Mouse (Mus musculus) spleen, adult 2 months (tissue): ENCODE data around the gene Plekhj1. TPM values are rescaled to one million over a fixed set of nuclear protein-coding genes. Genes with fewer than 3 reads are reported as not detected.

Source experiments
- DNase-seq, 2 experiments: peaks; one replicate each; pipeline versions ENCODE4 v3.0.0 to v3.0.0-alpha.2; 2012 to 2021; ENCODE audit warnings: low spot score in 2 of 2, low read depth in 1 of 2
- H3K27ac ChIP-seq: fragments of 200-500 bp; 2 replicates; pipeline ENCODE4 v1.5.1; 2012; ENCODE audit warnings: low read length, inconsistent platforms; ENCODE audit not compliant: insufficient read depth
- H3K27me3 ChIP-seq: fragments of 200-500 bp; 2 replicates; pipeline ENCODE4 v1.6.1; 2012; ENCODE audit warnings: mild to moderate bottlenecking, moderate library complexity, low read length, inconsistent platforms; ENCODE audit not compliant: control insufficient read depth, insufficient read depth
- H3K36me3 ChIP-seq: fragments of 200-500 bp; 2 replicates; pipeline ENCODE4 v1.6.1; 2012; ENCODE audit warnings: mild to moderate bottlenecking, low read length, inconsistent platforms; ENCODE audit not compliant: control insufficient read depth, insufficient read depth
- H3K4me1 ChIP-seq: fragments of 200-500 bp; 2 replicates; pipeline ENCODE4 v1.6.1; 2011; ENCODE audit warnings: inconsistent platforms; ENCODE audit not compliant: control insufficient read depth, insufficient read depth, insufficient read length
- H3K4me3 ChIP-seq: fragments of 200-500 bp; 2 replicates; pipeline ENCODE4 v1.5.1; 2011; ENCODE audit warnings: mild to moderate bottlenecking, inconsistent platforms; ENCODE audit not compliant: insufficient read depth, insufficient read length; ENCODE audit errors: extremely low read depth
- CTCF ChIP-seq: fragments of 200-500 bp; IDR thresholded peaks from 2 replicates; pipeline ENCODE4 v1.5.1; 2011; ENCODE audit warnings: mild to moderate bottlenecking, inconsistent platforms; ENCODE audit not compliant: insufficient read depth, insufficient read length, insufficient replicate concordance; ENCODE audit errors: extremely low read depth
- POLR2A ChIP-seq: fragments of 200-500 bp; IDR thresholded peaks from 2 replicates; pipeline ENCODE4 v1.6.1; 2011; ENCODE audit warnings: low read depth, low read length, inconsistent platforms
- WGBS: fragments of 180-500 bp; shearing (Covaris S2); methylation state at CpG from one replicate; pipeline ENCODE4 v1.1.7; 2018; 5-methylcytosine and 5-hydroxymethylcytosine counted together
- polyA plus RNA-seq: library from polyadenylated mRNA; depleted of rRNA; stranded (reverse); fragments of >200 nt; gene quantifications from 2 replicates; pipeline ENCODE4 v1.2.3, GENCODE M21; 2012

Plekhj1 gene
- polyA plus RNA-seq, 1 experiment, result 71.8 TPM

DNA sequence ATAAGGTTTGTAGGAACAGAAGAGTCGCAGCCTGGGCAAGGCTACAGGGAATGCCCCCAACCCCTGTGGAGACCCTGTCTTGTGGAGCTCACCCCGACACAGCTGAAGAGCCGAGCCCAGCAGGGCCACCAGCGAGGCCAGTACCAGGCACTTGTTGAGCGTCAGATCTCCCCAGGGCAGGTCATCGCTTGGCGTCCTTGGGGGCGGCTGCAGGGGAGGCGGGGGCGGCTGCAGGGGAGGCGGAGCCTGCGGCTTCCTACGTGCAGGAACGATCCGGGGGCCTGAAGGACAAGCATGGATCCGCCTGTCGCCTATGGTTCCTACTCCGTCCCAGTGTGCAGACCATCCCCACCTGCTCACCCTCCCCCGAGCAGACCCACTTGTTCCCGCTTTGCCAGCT lies 11.7 kb upstream of the Plekhj1 start:
- no peak for DNase-seq
- Histone ChIP-seq H3K4me3 (no peak overlapping the region), H3K27ac (no peak overlapping the region), H3K27me3 (peaks cover 17% of the 10 kb centered on the region), H3K36me3 (no peaks in the 10 kb centered on the region; the same call in 1 of the 2 replicates), H3K4me1 (peaks cover 10% of the 10 kb centered on the region)
- 33% methylated on average over 20 of the region's 20 CpGs for WGBS
- TF ChIP-seq CTCF, result no peak

- no peak overlapping the region for H3K27ac ChIP-seq
- peaks cover 17% of the 10 kb centered on the region for H3K27me3 ChIP-seq
- no peak for DNase-seq
- peaks cover 8% of the 10 kb centered on the region for H3K36me3 ChIP-seq
- peaks cover 10% of the 10 kb centered on the region for H3K4me1 ChIP-seq
- WGBS, result 14% methylated on average over 18 of the region's 18 CpGs
- TF ChIP-seq POLR2A (no peak), CTCF (no peak)
- no peak overlapping the region for H3K4me3 ChIP-seq
Observed at GRCm38 (mm10) chr10:80808985-80809632, 10.7 kb upstream of the Plekhj1 start.

DNA sequence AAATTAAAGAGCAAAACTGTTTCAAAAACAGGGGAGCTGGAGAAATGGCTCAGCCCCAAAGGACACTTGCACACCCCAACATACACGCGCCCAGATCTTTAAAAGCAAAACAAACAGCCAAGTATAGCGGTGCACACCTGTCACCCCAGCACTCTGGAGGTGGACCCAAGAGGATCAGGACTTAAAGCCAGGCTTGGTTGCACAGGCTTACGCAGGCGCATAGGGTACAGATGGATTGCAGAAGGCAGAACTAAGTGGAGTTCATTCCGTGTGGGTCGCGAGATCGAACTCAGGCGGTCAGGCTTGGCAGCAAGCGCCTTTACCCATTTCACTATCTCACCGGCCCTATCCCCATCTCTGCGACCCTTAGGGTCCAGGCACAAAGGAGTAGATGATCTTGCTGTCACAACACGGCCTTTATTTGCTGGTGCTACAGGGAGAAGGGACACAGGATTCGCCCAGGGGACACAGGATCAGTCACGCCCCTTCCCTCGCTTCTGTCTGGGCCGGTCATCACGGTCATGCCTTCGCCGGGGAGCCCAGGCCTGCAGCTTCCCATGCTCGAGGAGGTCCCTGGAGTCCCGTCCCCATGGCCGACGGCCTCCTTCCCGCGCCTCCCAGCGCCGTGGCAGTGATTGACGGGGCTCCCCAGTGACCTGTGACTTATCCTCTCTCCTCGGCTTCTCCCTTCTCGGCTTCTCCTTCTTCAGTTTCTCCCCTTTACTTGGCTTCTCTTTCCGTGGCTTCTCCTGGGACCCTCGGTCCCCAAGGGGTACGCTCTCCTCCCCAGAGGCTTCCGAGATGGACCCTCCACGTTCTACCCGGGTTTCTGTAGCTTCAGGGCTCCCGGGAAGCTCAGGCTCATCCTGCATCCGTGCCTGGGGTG lies 9.9 kb upstream of the Plekhj1 start:
- no peak overlapping the region for H3K27ac ChIP-seq
- DNase-seq, result no peak
- WGBS, result 28% methylated on average over 40 of the region's 40 CpGs
- TF ChIP-seq POLR2A (no peak), CTCF (no peak)
- peaks cover 17% of the 10 kb centered on the region for H3K27me3 ChIP-seq
- peaks cover 16% of the 10 kb centered on the region for H3K36me3 ChIP-seq
- no peak overlapping the region for H3K4me3 ChIP-seq
- H3K4me1 ChIP-seq, result peaks cover 10% of the 10 kb centered on the region

- WGBS, result 2% methylated on average over 42 of the region's 58 CpGs
- H3K27me3 ChIP-seq, result peaks cover 14% of the 10 kb centered on the region
- TF ChIP-seq CTCF (no peak), POLR2A (no peak)
- H3K4me1 ChIP-seq, result peaks cover 10% of the 10 kb centered on the region
- H3K4me3 ChIP-seq, result peak overlapping the region; percentile 49
- H3K36me3 ChIP-seq, result peaks cover 27% of the 10 kb centered on the region
- DNase-seq, result peak in 1 of 2 experiments; percentile 55
- H3K27ac ChIP-seq, result no peak overlapping the region
Observed at GRCm38 (mm10) chr10:80807057-80807627, 8.7 kb upstream of the Plekhj1 start.

- Histone ChIP-seq H3K27me3 (peaks cover 14% of the 10 kb centered on the region), H3K4me1 (peaks cover 10% of the 10 kb centered on the region), H3K36me3 (peaks cover 29% of the 10 kb centered on the region), H3K27ac (no peak overlapping the region), H3K4me3 (peak overlapping the region; percentile 49; the same call in 1 of the 2 replicates)
- TF ChIP-seq CTCF (no peak), POLR2A (no peak)
- DNase-seq, result no peak
- 67% methylated on average over 34 of the region's 34 CpGs for WGBS
Observed at GRCm38 (mm10) chr10:80806341-80807056, 8.1 kb upstream of the Plekhj1 start.

DNA sequence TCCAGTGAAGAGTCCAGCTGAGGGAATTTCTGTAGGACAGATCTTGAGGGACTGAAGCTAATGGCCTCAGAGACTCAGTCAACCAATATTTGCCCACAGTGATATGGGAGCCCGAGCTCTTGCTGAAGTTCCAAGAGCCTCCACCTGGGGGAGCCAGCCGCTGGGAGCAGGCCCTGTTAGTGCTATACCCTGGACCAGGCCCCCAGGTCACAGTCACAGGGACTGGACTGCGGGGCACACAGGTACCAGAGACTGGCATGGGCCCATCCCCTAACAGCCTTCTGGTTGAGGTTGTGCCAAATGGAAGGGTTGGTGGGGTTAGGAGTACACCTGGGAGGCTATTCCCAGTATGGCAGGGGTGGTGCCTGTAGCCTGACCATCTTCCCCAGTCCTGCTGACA lies 7.5 kb upstream of the Plekhj1 start:
- 11% methylated on average over 3 of the region's 3 CpGs for WGBS
- H3K27ac ChIP-seq, result no peak overlapping the region
- peaks cover 10% of the 10 kb centered on the region for H3K4me1 ChIP-seq
- peak in 1 of 2 experiments; percentile 66 for DNase-seq
- peaks cover 14% of the 10 kb centered on the region for H3K27me3 ChIP-seq
- H3K4me3 ChIP-seq, result no peak overlapping the region
- TF ChIP-seq POLR2A (no peak), CTCF (peak; percentile 64; the same call in 1 of the 2 replicates)
- peaks cover 33% of the 10 kb centered on the region for H3K36me3 ChIP-seq
